Mouse (Mus musculus): ENCODE data around the gene Gadd45b. TPM values are rescaled to one million over a fixed set of nuclear protein-coding genes. Genes with fewer than 3 reads are reported as not detected.
A peak's percentile ranks its signal among the peaks of the same experiment; 100 is the strongest.

Gene Gadd45b
- total and polyA plus RNA-seq, 2 experiments from 2014 or later: 22.3 to 26.8 TPM

DNA sequence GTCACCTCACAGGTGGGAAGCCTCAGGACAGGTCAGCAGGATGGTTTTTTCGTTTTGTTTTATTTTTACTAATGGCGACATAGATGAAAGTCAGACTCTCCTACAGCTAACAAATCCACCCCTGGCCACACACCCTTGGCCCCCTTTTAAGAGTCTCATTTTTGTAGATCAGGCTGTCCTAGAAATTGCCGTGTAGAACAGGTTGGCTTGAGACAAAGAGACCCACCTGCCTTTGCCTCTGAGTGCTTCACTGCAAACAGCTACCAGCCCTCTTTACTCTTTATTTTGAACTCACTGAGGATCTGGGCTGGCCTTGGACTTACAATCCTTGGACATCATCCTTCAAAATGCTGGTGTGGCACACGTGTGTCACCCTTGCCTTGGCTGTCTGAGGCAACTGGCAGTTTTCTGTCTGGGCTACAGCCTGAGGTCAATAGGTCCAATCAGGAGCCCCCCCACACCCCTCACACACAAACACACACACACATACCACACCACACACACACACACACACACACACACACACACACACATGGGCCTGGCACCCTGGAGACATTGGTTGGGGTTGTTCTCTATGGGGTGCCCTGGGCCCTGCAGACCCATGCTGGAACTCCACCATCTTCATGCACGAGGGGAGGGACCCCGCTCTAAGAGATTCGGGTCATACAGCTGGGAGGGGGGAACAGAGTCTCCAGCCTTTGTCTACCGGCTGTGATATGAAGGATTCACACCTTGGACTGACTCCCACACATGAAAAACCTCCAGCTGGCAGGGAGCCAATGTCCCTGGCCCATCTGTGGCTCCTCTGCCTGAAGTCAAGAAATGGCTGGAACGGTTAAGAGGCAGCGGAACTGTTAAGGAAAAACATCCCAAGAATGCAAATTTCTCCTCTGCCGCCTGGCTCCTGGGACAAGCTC lies 42.5 kb downstream of the Gadd45b start:
- Histone ChIP-seq H3K9ac (replicated peaks; ENCODE audit: low read depth, low read length) (peak overlapping the region; percentile 1; the same call in 1 of the 2 replicates), H3K36me3 (replicated peaks; ENCODE audit: control insufficient read depth, insufficient read depth, low read length) (no peaks in the 10 kb centered on the region), H3K9me3 (replicated peaks; ENCODE audit: control insufficient read depth, low read length) (0 out of 2 replicates have a peak, but pooled peaks cover 2% of the 10 kb centered on the region), H3K4me3 (ENCODE audit: low read depth, low read length) (no peak overlapping the region), H3K4me2 (ENCODE audit: low read depth, low read length) (no peak overlapping the region), H3K4me1 (ENCODE audit: control insufficient read depth, insufficient read depth) (peaks cover 9% of the 10 kb centered on the region; the same call in 1 of the 2 replicates), H3K27me3 (ENCODE audit: control insufficient read depth, insufficient read depth, low read length) (no peaks in the 10 kb centered on the region), H3K27ac (ENCODE audit: low read depth) (no peak overlapping the region)
- DNase-seq (ENCODE audit: low spot score): no peak
- TF ChIP-seq CTCF (IDR thresholded peaks at IDR 0.05; ENCODE audit: low read depth) (no peak), EP300 (IDR thresholded peaks at IDR 0.05; ENCODE audit: low read depth) (no peak)
- 39% methylated on average over 11 of the region's 11 CpGs for WGBS
- no peak for ATAC-seq (ENCODE audit: insufficient read depth, low read depth)

DNA sequence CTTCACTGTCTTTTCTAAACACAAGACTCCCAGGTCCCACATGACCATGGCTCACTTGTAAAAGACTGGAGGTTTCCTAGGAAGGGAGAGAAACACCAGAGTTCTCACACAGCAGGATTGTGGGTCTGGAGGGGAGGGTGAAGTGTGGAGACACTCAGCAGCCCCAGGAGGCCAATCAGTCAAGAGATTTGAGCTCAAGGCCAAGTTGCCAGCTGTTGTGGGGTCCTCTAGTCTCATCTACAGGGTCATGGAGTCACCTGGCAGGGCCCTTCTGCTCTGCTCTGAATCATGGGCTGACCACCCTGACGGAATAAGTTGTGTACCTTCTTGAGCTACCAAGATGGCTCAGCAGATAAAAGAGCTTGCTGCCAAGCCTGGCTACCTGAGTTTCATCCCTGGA lies 43.8 kb downstream of the Gadd45b start:
- DNase-seq (ENCODE audit: low spot score): no peak
- H3K36me3 ChIP-seq (replicated peaks; ENCODE audit: control insufficient read depth, insufficient read depth, low read length): no peaks in the 10 kb centered on the region
- 0 out of 2 replicates have a peak, but pooled peaks cover 2% of the 10 kb centered on the region for H3K9me3 ChIP-seq (replicated peaks; ENCODE audit: control insufficient read depth, low read length)
- TF ChIP-seq EP300 (IDR thresholded peaks at IDR 0.05; ENCODE audit: low read depth) (no peak), CTCF (IDR thresholded peaks at IDR 0.05; ENCODE audit: low read depth) (no peak)
- no peak overlapping the region for H3K4me3 ChIP-seq (ENCODE audit: low read depth, low read length)
- H3K27me3 ChIP-seq (ENCODE audit: control insufficient read depth, insufficient read depth, low read length): no peaks in the 10 kb centered on the region
- no peak overlapping the region for H3K27ac ChIP-seq (ENCODE audit: low read depth)
- no peak overlapping the region for H3K4me2 ChIP-seq (ENCODE audit: low read depth, low read length)
- no peak for ATAC-seq (ENCODE audit: insufficient read depth, low read depth)
- peaks cover 9% of the 10 kb centered on the region; the same call in 1 of the 2 replicates for H3K4me1 ChIP-seq (ENCODE audit: control insufficient read depth, insufficient read depth)
- H3K9ac ChIP-seq (replicated peaks; ENCODE audit: low read depth, low read length): no peak overlapping the region
- 78% methylated on average over 1 of the region's 1 CpGs for WGBS

GRCm38 (mm10) chr10:80975478-80975877 lies 45.6 kb downstream of the Gadd45b start:
- no peaks in the 10 kb centered on the region for H3K36me3 ChIP-seq (replicated peaks; ENCODE audit: control insufficient read depth, insufficient read depth, low read length)
- no peaks in the 10 kb centered on the region for H3K27me3 ChIP-seq (ENCODE audit: control insufficient read depth, insufficient read depth, low read length)
- 88% methylated on average over 11 of the region's 11 CpGs for WGBS
- H3K9ac ChIP-seq (replicated peaks; ENCODE audit: low read depth, low read length): no peak overlapping the region
- ATAC-seq (ENCODE audit: insufficient read depth, low read depth) (no peak), DNase-seq (ENCODE audit: low spot score) (no peak)
- no peak overlapping the region for H3K4me3 ChIP-seq (ENCODE audit: low read depth, low read length)
- H3K27ac ChIP-seq (ENCODE audit: low read depth): no peak overlapping the region
- H3K4me2 ChIP-seq (ENCODE audit: low read depth, low read length): no peak overlapping the region
- 0 out of 2 replicates have a peak, but pooled peaks cover 2% of the 10 kb centered on the region for H3K9me3 ChIP-seq (replicated peaks; ENCODE audit: control insufficient read depth, low read length)
- TF ChIP-seq EP300 (IDR thresholded peaks at IDR 0.05; ENCODE audit: low read depth) (no peak), CTCF (IDR thresholded peaks at IDR 0.05; ENCODE audit: low read depth) (no peak)
- peaks cover 9% of the 10 kb centered on the region; the same call in 1 of the 2 replicates for H3K4me1 ChIP-seq (ENCODE audit: control insufficient read depth, insufficient read depth)

GRCm38 (mm10) chr10:80981564-80982112 lies 51.8 kb downstream of the Gadd45b start:
- Histone ChIP-seq H3K36me3 (replicated peaks; ENCODE audit: control insufficient read depth, insufficient read depth, low read length) (no peaks in the 10 kb centered on the region), H3K4me3 (ENCODE audit: low read depth, low read length) (no peak overlapping the region), H3K27ac (ENCODE audit: low read depth) (no peak overlapping the region), H3K4me2 (ENCODE audit: low read depth, low read length) (no peak overlapping the region), H3K9ac (replicated peaks; ENCODE audit: low read depth, low read length) (no peak overlapping the region), H3K4me1 (ENCODE audit: control insufficient read depth, insufficient read depth) (peaks cover 8% of the 10 kb centered on the region), H3K27me3 (ENCODE audit: control insufficient read depth, insufficient read depth, low read length) (peaks cover 10% of the 10 kb centered on the region; the same call in 1 of the 2 replicates), H3K9me3 (replicated peaks; ENCODE audit: control insufficient read depth, low read length) (no peaks in the 10 kb centered on the region)
- no peak for ATAC-seq (ENCODE audit: insufficient read depth, low read depth)
- no peak for DNase-seq (ENCODE audit: low spot score)
- 54% methylated on average over 7 of the region's 7 CpGs for WGBS
- TF ChIP-seq EP300 (IDR thresholded peaks at IDR 0.05; ENCODE audit: low read depth) (no peak), CTCF (IDR thresholded peaks at IDR 0.05; ENCODE audit: low read depth) (no peak)

Other genes with a start within 250 kb of the Gadd45b start
- gene Mob3a, start 228.1 kb upstream of the Gadd45b start, total RNA-seq (2014; rRNA removed; ENCODE audit: low replicate concordance): 15.0 and 15.6 TPM in 2 replicates
- gene Mob3a, start 228.1 kb upstream of the Gadd45b start, polyA plus RNA-seq (2015; fragmentation: Nextera tagmentation; extraction: Ambion mirVana): 10.8 and 11.5 TPM in 2 replicates
- gene Izumo4, start 227.9 kb upstream of the Gadd45b start, total RNA-seq (2014; rRNA removed; ENCODE audit: low replicate concordance): 6.6 and 6.9 TPM in 2 replicates
- gene Izumo4, start 227.9 kb upstream of the Gadd45b start, polyA plus RNA-seq (2015; fragmentation: Nextera tagmentation; extraction: Ambion mirVana): 3.6 and 7.3 TPM in 2 replicates
- gene Ap3d1, start 187.8 kb upstream of the Gadd45b start, total RNA-seq (2014; rRNA removed; ENCODE audit: low replicate concordance): 72.7 and 77.9 TPM in 2 replicates
- 31.6 and 34.3 TPM in 2 replicates for gene Ap3d1, start 187.8 kb upstream of the Gadd45b start, polyA plus RNA-seq (2015; fragmentation: Nextera tagmentation; extraction: Ambion mirVana)
- gene Dot1l, start 174.9 kb upstream of the Gadd45b start, total RNA-seq (2014; rRNA removed; ENCODE audit: low replicate concordance): 19.4 and 32.8 TPM in 2 replicates
- 13.1 and 14.0 TPM in 2 replicates for gene Dot1l, start 174.9 kb upstream of the Gadd45b start, polyA plus RNA-seq (2015; fragmentation: Nextera tagmentation; extraction: Ambion mirVana)
- 8.8 and 12.7 TPM in 2 replicates for gene Sf3a2, start 131.9 kb upstream of the Gadd45b start, total RNA-seq (2014; rRNA removed; ENCODE audit: low replicate concordance)
- 25.2 and 26.0 TPM in 2 replicates for gene Sf3a2, start 131.9 kb upstream of the Gadd45b start, polyA plus RNA-seq (2015; fragmentation: Nextera tagmentation; extraction: Ambion mirVana)
- 29.3 and 50.6 TPM in 2 replicates for gene Plekhj1, start 131.4 kb upstream of the Gadd45b start, total RNA-seq (2014; rRNA removed; ENCODE audit: low replicate concordance)
- gene Plekhj1, start 131.4 kb upstream of the Gadd45b start, polyA plus RNA-seq (2015; fragmentation: Nextera tagmentation; extraction: Ambion mirVana): 41.8 and 44.4 TPM in 2 replicates
- gene Amh, start 124.8 kb upstream of the Gadd45b start, total RNA-seq (2014; rRNA removed; ENCODE audit: low replicate concordance): 4.0 TPM in 1 of 2 replicates, not detected in the other
- 0.18 and 0.22 TPM in 2 replicates for gene Amh, start 124.8 kb upstream of the Gadd45b start, polyA plus RNA-seq (2015; fragmentation: Nextera tagmentation; extraction: Ambion mirVana)
- gene Jsrp1, start 116.6 kb upstream of the Gadd45b start, total RNA-seq (2014; rRNA removed; ENCODE audit: low replicate concordance): 2.2 TPM in 1 of 2 replicates, not detected in the other
- 2.3 and 2.7 TPM in 2 replicates for gene Jsrp1, start 116.6 kb upstream of the Gadd45b start, polyA plus RNA-seq (2015; fragmentation: Nextera tagmentation; extraction: Ambion mirVana)
- gene Oaz1, start 103.4 kb upstream of the Gadd45b start, total RNA-seq (2014; rRNA removed; ENCODE audit: low replicate concordance): 2,373 and 2,460 TPM in 2 replicates
- 1,975 and 1,990 TPM in 2 replicates for gene Oaz1, start 103.4 kb upstream of the Gadd45b start, polyA plus RNA-seq (2015; fragmentation: Nextera tagmentation; extraction: Ambion mirVana)
- 0.92 and 4.2 TPM in 2 replicates for gene Lingo3, start 86.0 kb upstream of the Gadd45b start, total RNA-seq (2014; rRNA removed; ENCODE audit: low replicate concordance)
- gene Lingo3, start 86.0 kb upstream of the Gadd45b start, polyA plus RNA-seq (2015; fragmentation: Nextera tagmentation; extraction: Ambion mirVana): 1.1 and 1.5 TPM in 2 replicates
- 71.8 and 118 TPM in 2 replicates for gene Lsm7, start 74.9 kb upstream of the Gadd45b start, total RNA-seq (2014; rRNA removed; ENCODE audit: low replicate concordance)
- 160 and 162 TPM in 2 replicates for gene Lsm7, start 74.9 kb upstream of the Gadd45b start, polyA plus RNA-seq (2015; fragmentation: Nextera tagmentation; extraction: Ambion mirVana)
- gene Sppl2b, start 74.8 kb upstream of the Gadd45b start, total RNA-seq (2014; rRNA removed; ENCODE audit: low replicate concordance): 35.7 and 44.4 TPM in 2 replicates
- 23.3 and 24.2 TPM in 2 replicates for gene Sppl2b, start 74.8 kb upstream of the Gadd45b start, polyA plus RNA-seq (2015; fragmentation: Nextera tagmentation; extraction: Ambion mirVana)
- gene Tmprss9, start 58.2 kb upstream of the Gadd45b start, total RNA-seq (2014; rRNA removed; ENCODE audit: low replicate concordance): not detected in 2 replicates
- gene Tmprss9, start 58.2 kb upstream of the Gadd45b start, polyA plus RNA-seq (2015; fragmentation: Nextera tagmentation; extraction: Ambion mirVana): 0.03 TPM in 1 of 2 replicates, not detected in the other
- gene Timm13, start 29.1 kb upstream of the Gadd45b start, total RNA-seq (2014; rRNA removed; ENCODE audit: low replicate concordance): 163 and 256 TPM in 2 replicates
- 355 and 386 TPM in 2 replicates for gene Timm13, start 29.1 kb upstream of the Gadd45b start, polyA plus RNA-seq (2015; fragmentation: Nextera tagmentation; extraction: Ambion mirVana)
- 13.9 and 18.9 TPM in 2 replicates for gene Lmnb2, start 11.8 kb upstream of the Gadd45b start, total RNA-seq (2014; rRNA removed; ENCODE audit: low replicate concordance)
- gene Lmnb2, start 11.8 kb upstream of the Gadd45b start, polyA plus RNA-seq (2015; fragmentation: Nextera tagmentation; extraction: Ambion mirVana): 9.1 and 9.7 TPM in 2 replicates
- 0.11 and 0.93 TPM in 2 replicates for gene Gng7, start 84.9 kb downstream of the Gadd45b start, total RNA-seq (2014; rRNA removed; ENCODE audit: low replicate concordance)
- gene Gng7, start 84.9 kb downstream of the Gadd45b start, polyA plus RNA-seq (2015; fragmentation: Nextera tagmentation; extraction: Ambion mirVana): 0.64 and 0.85 TPM in 2 replicates
- gene Diras1, start 95.6 kb downstream of the Gadd45b start, total RNA-seq (2014; rRNA removed; ENCODE audit: low replicate concordance): not detected in 2 replicates
- not detected in 2 replicates for gene Diras1, start 95.6 kb downstream of the Gadd45b start, polyA plus RNA-seq (2015; fragmentation: Nextera tagmentation; extraction: Ambion mirVana)
- 18.7 and 29.3 TPM in 2 replicates for gene Slc39a3, start 107.4 kb downstream of the Gadd45b start, total RNA-seq (2014; rRNA removed; ENCODE audit: low replicate concordance)
- 6.3 and 7.5 TPM in 2 replicates for gene Slc39a3, start 107.4 kb downstream of the Gadd45b start, polyA plus RNA-seq (2015; fragmentation: Nextera tagmentation; extraction: Ambion mirVana)
- 98.1 and 152 TPM in 2 replicates for gene Sgta, start 130.1 kb downstream of the Gadd45b start, total RNA-seq (2014; rRNA removed; ENCODE audit: low replicate concordance)
- gene Sgta, start 130.1 kb downstream of the Gadd45b start, polyA plus RNA-seq (2015; fragmentation: Nextera tagmentation; extraction: Ambion mirVana): 134 and 137 TPM in 2 replicates
- 23.6 and 31.2 TPM in 2 replicates for gene Thop1, start 140.0 kb downstream of the Gadd45b start, total RNA-seq (2014; rRNA removed; ENCODE audit: low replicate concordance)
- 15.1 and 15.2 TPM in 2 replicates for gene Thop1, start 140.0 kb downstream of the Gadd45b start, polyA plus RNA-seq (2015; fragmentation: Nextera tagmentation; extraction: Ambion mirVana)
- gene Creb3l3, start 168.8 kb downstream of the Gadd45b start, total RNA-seq (2014; rRNA removed; ENCODE audit: low replicate concordance): 1.3 TPM in 1 of 2 replicates, not detected in the other
- 0.55 and 0.93 TPM in 2 replicates for gene Creb3l3, start 168.8 kb downstream of the Gadd45b start, polyA plus RNA-seq (2015; fragmentation: Nextera tagmentation; extraction: Ambion mirVana)
- 177 and 208 TPM in 2 replicates for gene Map2k2, start 175.8 kb downstream of the Gadd45b start, total RNA-seq (2014; rRNA removed; ENCODE audit: low replicate concordance)
- 130 and 133 TPM in 2 replicates for gene Map2k2, start 175.8 kb downstream of the Gadd45b start, polyA plus RNA-seq (2015; fragmentation: Nextera tagmentation; extraction: Ambion mirVana)
- gene Zbtb7a, start 205.1 kb downstream of the Gadd45b start, total RNA-seq (2014; rRNA removed; ENCODE audit: low replicate concordance): 57.8 and 68.6 TPM in 2 replicates
- 27.8 and 32.3 TPM in 2 replicates for gene Zbtb7a, start 205.1 kb downstream of the Gadd45b start, polyA plus RNA-seq (2015; fragmentation: Nextera tagmentation; extraction: Ambion mirVana)
- gene Pias4, start 237.8 kb downstream of the Gadd45b start, total RNA-seq (2014; rRNA removed; ENCODE audit: low replicate concordance): 14.4 and 19.6 TPM in 2 replicates
- 19.8 and 20.7 TPM in 2 replicates for gene Pias4, start 237.8 kb downstream of the Gadd45b start, polyA plus RNA-seq (2015; fragmentation: Nextera tagmentation; extraction: Ambion mirVana)
- gene Eef2, start 246.6 kb downstream of the Gadd45b start, total RNA-seq (2014; rRNA removed; ENCODE audit: low replicate concordance): 1,828 and 2,004 TPM in 2 replicates
- gene Eef2, start 246.6 kb downstream of the Gadd45b start, polyA plus RNA-seq (2015; fragmentation: Nextera tagmentation; extraction: Ambion mirVana): 353 and 370 TPM in 2 replicates

All from heart, postnatal 0 days (tissue).